Mouse (Mus musculus) testis, adult 10 weeks (tissue): Measurements from ENCODE around the gene Wdr41. TPM values are rescaled to one million over a fixed set of nuclear protein-coding genes. Genes with fewer than 3 reads are reported as not detected.

Source experiments
- polyA plus RNA-seq: library from polyadenylated mRNA; stranded (reverse); fragments of 350-450 nt; fragmentation: Illumina TruSeq; extraction: RNeasy Lipid Tissue Mini Kit (QIAGEN cat#74804); gene quantifications from one replicate; pipeline ENCODE4 v1.2.3, GENCODE M21; 2014; ENCODE audit warnings: low read depth, low replicate concordance

The Wdr41 gene
- polyA plus RNA-seq = 16.3 TPM

GRCm38 (mm10) chr13:94976219-94977186 is at the start of gene Wdr41:
Gene Wdr41 (plus strand): TSS chr13:94976344.

Other genes with a start within 250 kb of the Wdr41 start
- 562 TPM for gene Tbca, start 187.4 kb upstream of the Wdr41 start, polyA plus RNA-seq
- not detected for gene Otp, start 100.7 kb upstream of the Wdr41 start, polyA plus RNA-seq